Mouse (Mus musculus) liver, adult 2 months (tissue): ENCODE measurements around the gene Dock1. TPM values are rescaled to one million over a fixed set of nuclear protein-coding genes. Genes with fewer than 3 reads are reported as not detected.
A peak's percentile ranks its signal among the peaks of the same experiment; 100 is the strongest.

Source experiments
- DNase-seq: peaks from one replicate; pipeline ENCODE4 v3.0.0-alpha.2; 2011; ENCODE audit warnings: low read depth, low spot score; ENCODE audit errors: extremely low read depth
- H3K27ac ChIP-seq: fragments of 200-500 bp; replicated peaks from 2 replicates; pipeline ENCODE4 v1.5.1; 2012; ENCODE audit warnings: low read depth, mild to moderate bottlenecking, control low read depth, inconsistent platforms, low read length; ENCODE audit not compliant: insufficient read depth
- H3K27me3 ChIP-seq: fragments of 200-500 bp; 2 replicates; pipeline ENCODE4 v1.6.1; 2012; ENCODE audit warnings: mild to moderate bottlenecking, moderate library complexity, low read length, inconsistent platforms; ENCODE audit not compliant: control insufficient read depth, insufficient read depth
- H3K36me3 ChIP-seq: fragments of 200-500 bp; 2 replicates; pipeline ENCODE4 v1.6.1; 2012; ENCODE audit warnings: low read length, inconsistent platforms; ENCODE audit not compliant: control insufficient read depth, insufficient read depth
- H3K4me1 ChIP-seq: fragments of 200-500 bp; 2 replicates; pipeline ENCODE4 v1.6.1; 2011; ENCODE audit warnings: low read length; ENCODE audit not compliant: control insufficient read depth, insufficient read depth
- H3K4me3 ChIP-seq: fragments of 200-500 bp; 2 replicates; pipeline ENCODE4 v1.5.1; 2011; ENCODE audit warnings: low read depth, mild to moderate bottlenecking, control low read depth, low read length, moderate library complexity; ENCODE audit not compliant: insufficient read depth
- H3K79me2 ChIP-seq: fragments of 200-500 bp; 2 replicates; pipeline ENCODE4 v1.6.1; 2012; ENCODE audit warnings: inconsistent platforms, mild to moderate bottlenecking, low read length, moderate library complexity; ENCODE audit not compliant: control insufficient read depth, insufficient read depth
- H3K9ac ChIP-seq: fragments of 200-500 bp; 2 replicates; pipeline ENCODE4 v1.6.1; 2012; ENCODE audit warnings: low read depth, mild to moderate bottlenecking, control low read depth, inconsistent platforms, low read length
- CTCF ChIP-seq: fragments of 200-500 bp; IDR thresholded peaks from 2 replicates; pipeline ENCODE4 v1.5.1; 2011; ENCODE audit warnings: low read depth, low read length, control low read depth
- POLR2A ChIP-seq: fragments of 200-500 bp; IDR thresholded peaks from 2 replicates; pipeline ENCODE4 v1.6.1; 2011; ENCODE audit warnings: low read length, control low read depth; ENCODE audit not compliant: insufficient read depth; ENCODE audit errors: extremely low read depth
- WGBS: fragments of 180-500 bp; shearing (Covaris S2); methylation state at CpG from one replicate; pipeline ENCODE4 v1.1.7; 2018; 5-methylcytosine and 5-hydroxymethylcytosine counted together
- polyA plus RNA-seq: library from polyadenylated mRNA; depleted of rRNA; stranded (reverse); fragments of >200 nt; gene quantifications from 2 replicates; pipeline ENCODE4 v1.2.3, GENCODE M21; 2012
- total RNA-seq: library from RNA; depleted of rRNA; stranded (reverse); fragments of >200 nt; gene quantifications from 2 replicates; pipeline ENCODE4 v1.2.3, GENCODE M21; 2014

The Dock1 gene
- total and polyA plus RNA-seq, 2 experiments: 2.4 to 17.0 TPM

DNA sequence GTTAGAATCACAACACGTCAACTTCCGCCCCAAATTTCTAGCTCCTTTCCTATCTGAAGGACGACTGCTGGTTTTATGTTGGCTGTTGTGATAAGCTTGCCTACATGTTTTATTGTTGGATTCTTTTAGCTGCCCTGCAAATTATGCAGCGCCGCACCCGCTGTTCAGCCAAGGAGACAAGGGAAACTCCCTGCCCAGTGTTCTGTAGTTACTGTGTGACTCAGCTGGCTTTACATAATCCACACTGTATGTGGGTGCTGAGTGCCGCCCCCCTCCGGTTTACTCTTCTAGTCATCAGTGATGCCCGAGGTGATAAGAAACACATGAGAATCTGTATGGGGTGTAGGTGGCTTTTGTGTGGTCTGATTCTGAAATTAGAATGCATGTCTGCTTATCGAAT is 105.2 kb downstream of the Dock1 start:
- Histone ChIP-seq H3K9ac (no peak overlapping the region), H3K27ac (no peak overlapping the region), H3K4me1 (no peaks in the 10 kb centered on the region), H3K36me3 (peaks cover 32% of the 10 kb centered on the region), H3K79me2 (no peaks in the 10 kb centered on the region), H3K27me3 (no peaks in the 10 kb centered on the region), H3K4me3 (no peak overlapping the region)
- TF ChIP-seq POLR2A: no peak
- no peak for TF ChIP-seq CTCF
- 93% methylated on average over 10 of the region's 10 CpGs for WGBS
- no peak for DNase-seq

GRCm38 (mm10) chr7:134776306-134776705 is 105.9 kb downstream of the Dock1 start:
- Histone ChIP-seq H3K27ac (no peak overlapping the region), H3K4me3 (no peak overlapping the region), H3K79me2 (no peaks in the 10 kb centered on the region), H3K9ac (no peak overlapping the region), H3K36me3 (peaks cover 28% of the 10 kb centered on the region), H3K4me1 (no peaks in the 10 kb centered on the region), H3K27me3 (no peaks in the 10 kb centered on the region)
- no peak for TF ChIP-seq POLR2A
- TF ChIP-seq CTCF: no peak
- WGBS: 94% methylated on average over 6 of the region's 6 CpGs
- no peak for DNase-seq

DNA sequence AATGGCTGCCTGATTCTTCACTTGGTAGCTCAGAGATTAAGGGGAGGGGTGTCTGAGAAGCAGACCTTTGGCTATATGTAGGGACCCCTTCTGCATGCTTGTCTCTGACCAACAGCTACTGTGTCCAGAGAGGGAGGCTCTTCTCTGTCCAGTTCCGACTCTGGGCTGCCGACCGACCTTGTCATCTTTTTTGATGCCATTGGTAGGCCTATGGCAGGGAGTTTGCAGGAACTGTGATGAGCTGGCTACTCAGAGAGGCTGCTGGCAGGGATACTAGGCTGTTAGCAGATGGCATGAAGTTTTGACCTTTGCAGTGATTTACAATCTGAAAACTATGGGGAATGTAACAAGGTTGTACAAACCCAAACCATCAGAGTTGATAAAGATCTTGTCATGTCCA is 109.3 kb downstream of the Dock1 start:
- H3K4me1 ChIP-seq: no peaks in the 10 kb centered on the region
- H3K36me3 ChIP-seq: peaks cover 29% of the 10 kb centered on the region
- no peak for DNase-seq
- H3K27ac ChIP-seq: no peak overlapping the region
- H3K79me2 ChIP-seq: no peaks in the 10 kb centered on the region
- 99% methylated on average over 3 of the region's 3 CpGs for WGBS
- no peak overlapping the region for H3K9ac ChIP-seq
- H3K4me3 ChIP-seq: no peak overlapping the region
- TF ChIP-seq CTCF: no peak
- TF ChIP-seq POLR2A: no peak
- H3K27me3 ChIP-seq: no peaks in the 10 kb centered on the region

DNA sequence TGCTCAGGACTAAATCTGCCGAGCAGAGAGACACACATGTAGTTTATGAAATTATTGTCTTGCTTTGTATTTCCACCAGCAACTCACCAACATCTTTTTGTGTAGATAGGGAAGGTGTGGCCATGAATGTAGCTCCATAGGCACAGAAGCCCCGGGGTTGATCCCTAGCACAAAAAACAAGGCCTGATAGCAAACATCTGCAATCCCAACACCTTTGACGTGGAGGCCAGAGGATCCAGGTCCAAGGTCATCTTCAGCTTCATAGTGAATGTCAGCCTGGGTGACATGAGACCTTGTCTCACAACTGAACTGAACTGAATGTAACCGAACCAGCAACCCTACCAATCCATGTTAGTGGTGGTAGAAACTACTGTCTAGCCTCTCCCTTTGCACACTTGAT is 116.7 kb downstream of the Dock1 start:
- peak; percentile 17 for DNase-seq
- no peak for TF ChIP-seq POLR2A
- TF ChIP-seq CTCF: no peak

GRCm38 (mm10) chr7:134794889-134795288 is 124.4 kb downstream of the Dock1 start:
- whole genome bisulfite sequencing: 93% methylated on average over 3 of the region's 3 CpGs
- H3K27me3 ChIP-seq: no peaks in the 10 kb centered on the region
- H3K9ac ChIP-seq: no peak overlapping the region
- H3K79me2 ChIP-seq: no peaks in the 10 kb centered on the region
- DNase-seq: no peak
- TF ChIP-seq POLR2A (no peak), CTCF (no peak)
- no peaks in the 10 kb centered on the region for H3K4me1 ChIP-seq
- H3K36me3 ChIP-seq: peaks cover 21% of the 10 kb centered on the region
- H3K4me3 ChIP-seq: no peak overlapping the region
- no peak overlapping the region for H3K27ac ChIP-seq

More for the DNA sequence above, 116.7 kb downstream of the Dock1 start:
- Histone ChIP-seq H3K27ac (no peak overlapping the region), H3K79me2 (no peaks in the 10 kb centered on the region), H3K36me3 (peaks cover 37% of the 10 kb centered on the region), H3K4me1 (no peaks in the 10 kb centered on the region), H3K4me3 (no peak overlapping the region), H3K27me3 (no peaks in the 10 kb centered on the region), H3K9ac (no peak overlapping the region)
- WGBS: 56% methylated on average over 4 of the region's 4 CpGs

- H3K27me3 ChIP-seq: no peaks in the 10 kb centered on the region
Measured at GRCm38 (mm10) chr7:134800079-134800478, 129.6 kb downstream of the Dock1 start.

More at GRCm38 (mm10) chr7:134800079-134800478, 129.6 kb downstream of the Dock1 start:
- no peak overlapping the region for H3K4me3 ChIP-seq
- H3K79me2 ChIP-seq: no peaks in the 10 kb centered on the region
- no peak overlapping the region for H3K27ac ChIP-seq
- H3K4me1 ChIP-seq: no peaks in the 10 kb centered on the region
- peaks cover 14% of the 10 kb centered on the region for H3K36me3 ChIP-seq
- no peak for DNase-seq
- no peak for TF ChIP-seq POLR2A
- no peak for TF ChIP-seq CTCF
- 64% methylated on average over 4 of the region's 4 CpGs for WGBS
- no peak overlapping the region for H3K9ac ChIP-seq
